ENCODE assay signal across 1 mouse cellular context in the genomic region with DNA sequence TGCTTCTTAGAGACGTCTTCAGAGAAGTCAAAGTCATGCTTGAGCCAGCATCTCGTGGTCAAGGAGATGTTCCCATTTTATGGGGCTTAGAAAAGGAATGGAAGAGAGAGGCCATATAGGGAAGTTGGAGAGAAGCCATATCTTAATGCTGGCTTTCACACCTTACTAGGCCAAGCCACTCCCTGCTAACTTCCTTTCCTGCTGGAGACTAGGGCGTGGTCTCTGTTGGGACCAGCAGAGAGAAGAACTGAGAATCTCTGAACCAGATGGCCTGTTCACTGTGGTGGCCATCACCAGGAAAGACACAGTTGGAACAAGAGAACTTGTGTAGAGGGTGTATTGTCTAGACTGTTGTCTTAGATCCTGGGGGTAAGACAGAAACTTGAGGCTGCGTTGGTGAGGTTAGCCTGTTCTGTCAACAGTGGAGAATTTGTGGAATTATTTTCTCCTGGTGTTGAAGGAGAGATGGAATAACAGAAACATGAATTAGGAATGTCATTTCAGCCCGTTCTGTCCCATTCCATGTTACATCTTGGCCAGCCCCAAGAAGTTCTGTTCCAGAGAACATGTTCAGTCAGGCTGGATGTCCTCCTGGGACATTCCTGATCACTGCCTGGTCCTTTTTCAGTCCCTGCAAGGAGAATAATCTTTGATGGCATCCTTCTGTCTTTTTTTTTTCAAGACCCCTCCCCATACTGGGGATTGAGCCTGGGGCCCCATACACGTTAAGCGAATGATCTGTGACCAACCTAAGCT.
A peak's percentile ranks its signal among the peaks of the same experiment; 100 is the strongest.
TF ChIP-seq lines count a peak whose summit lies in the region.

No protein-coding gene starts in this region.

TF ChIP-seq in CH12.LX, 34 proteins besides CTCF, POLR2A, EP300 and RAD21 (continued from another document):
- TF ChIP-seq TBP (conservative IDR thresholded peaks at IDR 0.05; ENCODE audit: low read depth, low read length), result 0 out of 2 replicates have a peak, but pooled peaks have one; percentile 22
- 0 out of 2 replicates have a peak, but pooled peaks have one; percentile 17 for TF ChIP-seq SIN3A (IDR thresholded peaks at IDR 0.05; ENCODE audit: low read length)
- TF ChIP-seq CHD2 (IDR thresholded peaks at IDR 0.05; ENCODE audit: low read length), result 0 out of 2 replicates have a peak, but pooled peaks have one; percentile 21
- TF ChIP-seq POLR2AphosphoS2 (IDR thresholded peaks at IDR 0.05; ENCODE audit: low read depth, low read length), result no peak
- TF ChIP-seq PAX5 (IDR thresholded peaks at IDR 0.05; ENCODE audit: low read length), result no peak
- no peak for TF ChIP-seq UBTF (IDR thresholded peaks at IDR 0.05; ENCODE audit: low read depth, low read length)
- TF ChIP-seq RCOR1 (conservative IDR thresholded peaks at IDR 0.05; ENCODE audit: low read depth, low read length), result no peak
- TF ChIP-seq ZNF384 (IDR thresholded peaks at IDR 0.05; ENCODE audit: low read depth, low read length), result no peak
- TF ChIP-seq CHD1 (IDR thresholded peaks at IDR 0.05; ENCODE audit: low read depth, low read length), result 0 out of 2 replicates have a peak, but pooled peaks have one; percentile 51
